Mouse (Mus musculus) inflammation-experienced regulatory T-cells, adult 16 weeks (primary cell): ENCODE results near the gene Cdk18. TPM values are rescaled to one million over a fixed set of nuclear protein-coding genes. Genes with fewer than 3 reads are reported as not detected.

Experiments used
- polyA plus RNA-seq: library from polyadenylated mRNA; unstranded; fragments of 100-300 nt; shearing (Covaris generic); gene quantifications from one replicate; pipeline ENCODE4 v1.2.1, GENCODE M21; 2017

Gene Cdk18
- polyA plus RNA-seq, result not detected

DNA sequence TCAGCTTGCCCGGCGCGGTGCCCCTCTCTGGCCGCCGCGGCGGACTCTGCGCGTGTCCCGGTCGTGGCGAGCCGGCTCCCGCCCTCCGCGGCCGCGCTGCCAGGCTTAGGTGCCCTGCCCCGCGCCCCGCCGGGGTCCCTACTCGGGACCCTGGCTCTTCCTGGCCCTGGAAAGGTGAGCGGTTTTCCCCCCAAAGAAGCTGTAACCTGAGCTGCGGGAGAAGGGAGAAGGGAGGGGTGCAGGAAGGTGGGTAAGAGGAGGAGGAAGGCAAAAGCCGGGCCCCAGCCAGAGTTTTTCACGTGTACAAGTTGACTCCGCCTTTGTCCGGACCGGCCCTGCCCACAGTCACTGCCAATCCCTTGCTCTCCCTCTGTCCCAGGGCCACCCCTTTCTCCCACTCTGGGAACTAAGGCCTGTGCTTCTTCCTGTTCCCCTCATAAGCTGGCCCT lies at the start of gene Cdk18:
Gene Cdk18 (minus strand): TSS at position 269 of the 449 bp plus-strand sequence.

DNA sequence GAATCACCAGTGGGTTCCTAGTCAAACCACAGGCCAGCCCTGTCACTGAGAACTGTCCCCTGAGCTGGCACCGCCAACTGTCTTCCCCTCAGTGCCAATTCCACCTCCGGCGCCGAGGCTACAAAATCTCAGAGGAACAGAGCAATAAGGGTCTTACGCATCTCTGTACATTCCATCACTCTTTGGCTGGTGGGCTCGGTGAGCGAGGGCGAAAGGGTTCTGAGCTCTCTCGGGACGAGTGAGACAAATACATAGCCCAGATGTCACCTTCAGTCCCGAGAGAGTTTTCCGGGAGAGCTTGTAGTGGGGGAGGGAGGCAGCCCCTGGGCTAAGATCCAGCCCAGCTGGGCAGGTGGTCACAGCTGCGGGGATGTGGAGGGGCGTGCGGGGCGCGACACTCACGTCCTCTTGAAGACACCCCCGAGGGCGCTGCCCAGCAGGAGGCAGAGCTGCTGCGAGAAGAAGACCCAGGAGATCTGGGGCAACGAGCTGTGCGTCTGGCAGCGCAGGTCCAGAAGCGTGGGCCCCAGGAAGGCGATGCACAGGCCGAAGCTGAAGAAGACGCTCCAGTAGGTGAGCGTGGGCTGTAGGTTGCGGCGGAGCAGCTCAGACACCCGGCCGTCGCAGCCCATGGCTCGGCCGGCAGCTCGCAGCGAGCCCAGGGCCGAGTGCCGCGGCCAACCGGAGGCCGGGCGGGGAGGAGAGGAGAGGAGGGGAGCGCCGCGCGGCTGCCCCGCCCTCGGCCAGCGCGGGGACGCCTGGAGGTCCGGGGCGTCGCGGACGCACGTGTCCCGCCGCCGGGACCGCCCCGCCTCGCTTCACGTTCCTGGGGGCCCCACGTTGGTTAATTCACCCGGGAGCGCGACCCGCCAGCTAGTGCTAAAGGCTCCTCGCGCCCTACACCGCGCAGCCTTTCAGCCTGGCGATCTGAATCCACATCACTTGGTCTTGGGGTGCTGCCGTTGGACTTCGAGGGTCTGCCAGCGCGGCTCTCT lies 71.9 kb downstream of the Cdk18 start, which contains the start of gene Mfsd4a:
Gene Mfsd4a (minus strand): TSS at position 802 of the 995 bp plus-strand sequence.

Other genes with a start within 250 kb of the Cdk18 start
- gene Nucks1, start 229.2 kb downstream of the Cdk18 start, polyA plus RNA-seq, result 39.0 TPM
- 1.3 TPM for gene Slc45a3, start 176.7 kb downstream of the Cdk18 start, polyA plus RNA-seq
- gene Elk4, start 132.1 kb downstream of the Cdk18 start, polyA plus RNA-seq, result 65.3 TPM
- 83.3 TPM for gene Mfsd4a, start 71.6 kb downstream of the Cdk18 start, polyA plus RNA-seq
- gene Lemd1, start 51.7 kb upstream of the Cdk18 start, polyA plus RNA-seq, result not detected
- gene AC124108.1, start 51.8 kb upstream of the Cdk18 start, polyA plus RNA-seq, result not detected
- not detected for gene Gm10188, start 90.1 kb upstream of the Cdk18 start, polyA plus RNA-seq
- gene Klhdc8a, start 158.9 kb upstream of the Cdk18 start, polyA plus RNA-seq, result not detected
- gene Nuak2, start 176.4 kb upstream of the Cdk18 start, polyA plus RNA-seq, result 5.8 TPM